Mouse (Mus musculus): ENCODE measurements around the gene Mlkl.
"Not testable (repeated sequence)": the region's sequence is repeated elsewhere in the genome, so short reads cannot be mapped to it uniquely, and the experiment has no call there.

The Mlkl gene

DNA sequence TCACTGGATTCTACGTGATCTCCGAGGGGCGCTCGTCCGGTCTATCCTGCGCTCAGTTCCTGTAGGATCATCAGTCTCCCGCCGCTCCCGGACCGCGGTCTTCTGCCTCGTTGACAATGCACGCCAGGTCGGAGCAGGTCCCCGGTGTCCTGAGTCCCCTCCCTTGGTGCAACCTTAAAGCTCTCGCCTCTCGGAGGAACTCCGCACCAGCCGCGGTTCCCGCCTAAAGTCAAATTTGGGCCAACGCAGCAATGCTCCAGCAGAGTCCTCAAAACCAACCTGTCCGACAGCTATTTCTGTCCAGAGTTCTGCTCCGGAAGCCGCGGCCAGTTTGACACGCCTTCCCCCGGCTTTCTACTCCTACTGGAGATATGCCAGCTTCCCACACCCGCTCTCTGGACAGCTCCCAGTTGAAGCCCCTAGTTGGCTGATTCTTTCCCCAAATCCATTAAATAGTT is at the start of gene Mlkl:
TSS of gene Mlkl (minus strand) at position 288 of the 458 bp plus-strand sequence.
- peak; percentile 62 for DNase-seq

DNA sequence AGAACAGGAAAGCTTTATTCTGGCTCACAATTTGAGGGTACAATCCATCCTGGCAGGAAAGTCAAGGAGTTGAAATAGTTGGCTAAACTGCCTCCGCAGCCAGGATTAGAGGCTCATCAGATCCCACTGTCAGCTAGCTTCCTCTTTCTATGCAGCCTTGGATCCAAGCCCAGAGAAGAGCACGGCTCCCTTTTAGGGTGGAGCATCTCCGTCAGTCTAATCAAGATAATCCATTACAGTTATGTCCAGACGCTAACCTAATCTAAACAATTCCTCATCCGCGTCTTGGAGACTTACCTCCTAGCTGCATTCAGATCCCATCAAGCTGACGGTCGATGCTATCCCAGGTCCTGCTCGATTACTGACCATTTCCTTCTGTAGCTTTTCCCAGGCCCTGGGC is 47.9 kb upstream of the Mlkl start:
- no peak for DNase-seq

DNA sequence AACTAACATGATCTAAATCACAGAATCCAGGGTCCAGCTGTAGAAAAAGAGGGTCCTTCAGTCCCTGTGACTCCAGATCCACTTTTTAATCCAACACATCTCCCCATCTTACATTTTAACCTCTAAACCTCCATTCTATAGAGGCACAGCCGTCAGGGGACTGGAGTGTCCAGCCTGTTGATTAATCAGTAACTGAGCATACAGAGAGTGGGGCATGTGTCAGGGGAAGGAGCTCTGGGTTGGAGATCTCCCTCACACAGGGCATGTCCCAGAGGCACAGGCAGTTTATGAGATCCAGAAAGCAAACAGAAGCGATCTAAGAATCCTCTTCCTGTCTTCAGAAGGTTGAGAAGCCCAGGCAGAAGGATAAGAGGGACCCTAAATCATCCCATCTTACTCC is 46.7 kb upstream of the Mlkl start:
- no peak for DNase-seq

DNA sequence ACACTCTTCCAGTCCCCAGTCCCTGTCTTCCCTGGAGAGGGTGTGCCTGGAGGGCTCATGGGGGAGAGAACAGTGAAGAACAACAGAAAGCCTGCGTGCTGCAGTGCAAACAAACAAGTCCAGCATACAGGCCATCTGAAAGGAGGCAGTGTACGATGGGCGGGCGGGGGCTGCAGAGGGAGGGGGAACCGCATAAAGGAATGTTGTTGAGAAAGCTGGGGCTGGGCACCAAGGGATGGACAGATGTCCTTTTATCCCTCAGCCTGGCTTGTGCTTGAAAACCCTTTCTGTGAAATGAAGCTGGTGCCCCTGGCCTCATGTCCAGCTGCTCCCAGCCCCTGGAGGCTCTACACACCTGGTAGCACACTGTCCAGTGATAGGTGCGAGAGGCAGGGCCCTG is 37.2 kb upstream of the Mlkl start:
- DNase-seq = no peak

DNA sequence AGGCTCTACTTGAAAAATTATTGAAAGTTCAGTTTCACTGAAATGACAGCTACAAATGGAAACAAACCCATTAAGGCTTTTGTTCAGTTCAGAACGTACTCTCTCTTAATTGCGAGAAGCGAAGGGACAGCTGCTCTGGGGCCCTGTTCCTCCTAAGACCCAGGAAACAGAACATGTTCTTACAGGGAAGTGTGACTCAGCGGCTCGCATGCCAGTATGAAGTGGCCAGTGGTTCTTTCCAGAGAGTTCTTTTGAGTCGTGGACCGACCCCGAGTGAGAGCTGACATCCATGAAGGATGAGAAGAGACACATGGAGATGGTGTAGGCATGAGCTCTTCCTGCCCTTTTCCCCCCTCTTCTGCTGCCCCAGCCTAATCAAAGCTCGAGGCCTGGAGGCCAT is 31.7 kb upstream of the Mlkl start:
- no peak for DNase-seq

DNA sequence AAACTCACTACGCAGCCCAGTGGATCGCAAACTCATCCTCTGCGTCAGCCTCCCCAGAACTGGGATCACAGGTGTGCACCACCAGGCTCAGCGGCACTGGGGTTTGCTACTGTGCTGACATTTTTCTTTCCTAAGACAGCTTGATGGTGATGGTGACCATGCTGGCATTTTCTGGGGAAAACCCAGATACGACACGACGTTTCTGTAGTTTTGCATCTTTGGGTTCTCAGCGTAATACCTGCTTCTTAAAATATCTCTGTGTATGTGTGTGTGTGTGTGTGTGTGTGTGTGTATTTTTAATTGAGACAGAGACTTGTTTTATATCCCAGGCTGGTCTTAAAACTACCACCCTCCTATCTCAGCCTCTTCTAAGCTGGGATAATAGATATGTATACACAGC is 29.4 kb upstream of the Mlkl start:
- no peak for DNase-seq

DNA sequence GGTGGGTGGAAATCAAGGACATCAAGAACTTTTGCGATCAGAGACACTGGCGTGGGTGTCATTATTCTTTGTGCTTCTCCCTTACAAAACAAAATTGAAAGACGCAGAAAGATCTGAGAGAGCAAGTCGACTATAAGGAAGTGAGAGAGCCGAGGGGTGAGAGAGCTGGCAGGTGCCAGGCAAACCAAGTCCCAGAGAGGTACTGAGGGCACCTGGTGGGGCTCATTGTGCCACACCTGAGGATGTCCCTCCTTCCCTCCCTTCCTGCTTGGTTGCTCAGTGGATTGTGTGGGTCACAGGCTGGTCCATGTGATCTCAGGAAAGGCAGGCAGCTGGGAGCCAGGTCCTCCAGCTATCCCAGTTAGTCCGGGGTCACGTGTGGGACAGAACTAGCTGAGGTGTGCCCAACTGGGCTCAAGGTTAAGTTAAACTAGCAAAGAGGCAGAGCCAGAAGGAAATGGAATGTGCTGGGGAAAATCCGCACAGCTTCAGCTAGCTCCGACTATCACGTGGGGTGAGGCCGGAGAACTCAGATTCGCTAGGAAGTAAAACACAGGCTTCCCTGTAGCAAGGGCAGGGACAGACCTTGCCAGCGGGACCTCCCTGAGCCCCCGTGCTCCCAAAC is 28.7 kb upstream of the Mlkl start:
- peak; percentile 93 for DNase-seq

DNA sequence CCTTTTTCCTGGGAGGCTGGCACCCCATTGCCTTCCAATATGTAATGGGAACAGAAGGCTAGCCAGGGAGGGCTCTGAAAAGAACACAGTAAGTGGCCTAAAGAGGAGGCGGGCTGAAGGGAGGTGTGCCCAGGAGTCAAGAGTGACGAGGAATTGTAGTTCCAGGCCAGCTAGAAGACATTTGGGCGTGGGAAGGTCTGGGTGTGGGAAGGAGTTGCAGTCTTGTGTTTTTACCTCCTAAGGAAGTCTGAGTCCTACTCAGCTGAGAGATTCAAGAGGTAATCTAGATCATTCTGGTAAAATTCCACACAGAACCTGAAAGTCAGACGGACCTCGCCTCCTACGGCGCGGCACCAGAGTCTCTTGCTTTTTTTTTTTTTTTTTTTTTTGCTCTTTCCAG is 25.5 kb upstream of the Mlkl start:
- DNase-seq = no peak

DNA sequence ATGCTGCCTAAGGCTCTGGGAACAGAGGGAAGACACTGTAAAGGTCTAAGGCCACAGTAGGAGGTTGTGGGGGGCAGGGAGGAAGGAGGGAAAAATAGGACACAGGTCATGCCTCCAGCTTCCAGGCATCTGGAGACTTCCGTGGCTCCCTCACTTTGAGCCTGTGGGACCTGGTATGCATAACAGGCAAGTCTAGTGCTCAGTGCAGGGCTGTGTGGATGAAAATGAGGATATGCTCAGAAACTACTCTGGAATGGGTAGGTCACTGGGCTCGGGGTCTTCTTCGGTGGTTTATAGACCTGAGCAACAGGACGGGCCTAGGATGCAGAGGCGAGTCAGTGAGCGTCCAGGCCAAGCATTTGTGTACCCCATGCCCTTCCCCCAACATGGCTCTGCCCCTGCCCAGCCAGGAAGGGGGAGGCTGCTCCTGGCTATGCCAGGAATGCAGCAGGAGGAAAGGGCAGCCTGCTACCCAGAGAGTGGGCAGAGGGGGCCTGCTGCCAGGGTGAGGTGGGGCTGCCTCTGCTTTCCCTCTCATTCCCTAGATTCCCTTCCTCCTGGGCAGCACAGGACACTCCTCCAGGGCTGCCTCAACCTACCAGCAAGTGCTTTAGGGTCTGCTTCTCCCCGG is 22.7 kb upstream of the Mlkl start:
- DNase-seq = peak; percentile 38

DNA sequence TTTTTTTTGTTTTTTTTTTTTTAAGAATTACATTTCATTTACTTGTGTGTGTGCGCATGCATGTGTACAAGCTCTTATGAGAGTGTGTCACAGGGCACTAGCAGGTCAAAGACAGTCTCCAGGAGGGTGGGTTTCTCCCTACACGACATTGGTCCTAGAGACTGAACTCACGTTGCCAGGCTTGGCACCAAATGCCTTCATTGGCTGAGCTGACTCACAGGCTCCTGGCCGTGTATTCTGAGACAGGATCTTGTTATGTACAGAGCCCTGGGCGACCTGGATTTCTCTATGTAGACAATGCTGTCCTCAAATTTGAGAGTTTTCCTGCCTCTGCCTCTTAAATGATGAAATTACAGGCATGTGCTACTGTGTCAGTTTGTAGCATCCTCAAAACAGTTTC is 22.0 kb upstream of the Mlkl start:
- DNase-seq = no peak

DNA sequence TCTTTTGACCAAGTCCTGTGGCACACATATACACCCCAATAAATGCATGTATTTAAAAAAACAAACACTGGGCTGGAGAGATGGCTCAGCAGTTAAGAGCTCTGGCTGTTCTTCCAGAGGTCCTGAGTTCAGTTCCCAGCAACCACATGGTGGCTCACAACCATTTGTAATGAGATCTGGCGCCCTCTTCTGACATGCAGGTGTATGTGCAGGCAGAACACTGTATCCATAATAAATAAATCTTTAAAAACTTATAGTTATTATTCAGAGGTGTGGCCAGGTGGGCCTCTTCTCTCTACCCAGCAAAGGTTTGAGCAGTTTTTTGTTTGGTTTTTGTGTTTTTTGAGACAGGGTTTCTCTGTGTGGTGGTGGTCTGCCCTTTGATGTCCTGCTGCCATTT is 20.9 kb upstream of the Mlkl start:
- no peak for DNase-seq

DNA sequence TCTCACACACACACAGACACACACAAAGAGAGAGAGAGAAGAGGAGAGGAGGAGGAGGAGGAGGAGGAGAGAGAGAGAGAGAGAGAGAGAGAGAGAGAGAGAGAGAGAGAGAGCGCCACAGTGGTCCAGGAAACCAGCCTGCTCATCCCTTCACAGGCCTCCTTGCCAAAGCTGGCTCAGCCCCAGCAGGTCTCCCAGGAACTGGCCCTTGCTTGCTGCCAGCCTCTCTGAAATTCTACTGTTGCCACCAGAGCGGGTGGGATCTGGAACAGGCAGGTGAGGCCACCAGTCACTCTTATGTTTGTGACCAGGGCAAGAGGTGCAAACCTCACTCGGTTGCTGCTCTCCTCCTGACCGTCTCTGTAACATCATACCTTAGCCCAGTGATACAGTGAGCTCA is 19.5 kb upstream of the Mlkl start:
- no peak for DNase-seq

DNA sequence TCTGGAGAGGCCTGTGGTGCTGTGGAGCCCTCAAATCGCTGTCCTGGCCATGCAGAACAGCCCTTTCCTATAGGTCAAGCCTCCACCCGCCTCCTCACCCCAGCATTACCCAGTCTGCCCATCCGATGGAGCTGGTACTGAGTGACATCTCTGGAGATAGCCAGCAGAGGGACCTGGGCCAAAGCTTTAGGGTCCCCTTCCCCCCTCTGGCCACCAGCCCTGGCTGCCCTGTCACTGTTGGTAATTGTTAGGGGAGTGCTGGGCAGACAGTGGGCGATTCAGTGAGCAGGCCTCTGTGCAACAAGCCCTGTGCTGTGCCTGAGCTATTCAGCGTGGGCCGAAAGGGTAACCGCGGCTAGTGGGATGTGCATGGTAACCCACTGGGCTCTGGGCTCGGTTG is 15.5 kb upstream of the Mlkl start:
- DNase-seq = no peak

DNA sequence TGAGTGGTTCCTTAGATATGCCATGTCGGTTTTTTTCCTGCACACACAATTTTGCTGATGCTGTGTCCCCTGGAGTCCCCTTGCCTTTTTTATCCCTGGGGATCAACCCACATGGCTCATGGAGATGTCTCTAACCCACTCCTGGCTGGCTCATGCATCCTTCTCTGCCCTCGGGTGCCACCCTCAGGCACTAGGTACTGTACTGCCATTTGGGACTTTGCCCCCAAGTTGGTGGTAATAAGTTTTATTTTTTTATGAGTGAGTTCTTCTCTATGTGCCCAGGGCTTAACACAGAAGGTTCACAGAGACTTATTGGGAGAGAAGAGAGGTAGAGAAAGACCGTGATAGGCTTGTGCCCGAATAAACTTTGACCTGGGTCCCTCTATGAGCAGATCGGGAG is 14.3 kb upstream of the Mlkl start:
- DNase-seq = no peak

DNA sequence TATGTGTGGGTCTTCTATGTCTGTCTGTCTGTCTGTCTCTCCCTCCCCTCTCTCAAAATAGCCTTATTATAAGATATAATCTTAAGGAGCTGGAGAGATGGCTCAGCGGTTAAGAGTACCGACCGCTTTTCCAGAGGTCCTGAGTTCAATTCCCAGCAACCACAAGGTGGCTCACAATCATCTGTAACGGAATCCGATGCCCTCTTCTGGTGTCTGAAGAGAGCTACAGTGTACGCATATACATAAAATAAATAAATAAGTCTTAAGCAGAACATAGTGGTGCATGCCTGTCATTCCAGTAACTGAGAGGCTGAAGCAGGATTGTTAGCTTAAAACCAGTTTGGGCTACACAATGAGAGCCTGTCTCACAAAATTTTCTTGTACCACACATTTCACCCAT is 12.6 kb upstream of the Mlkl start:
- no peak for DNase-seq

DNA sequence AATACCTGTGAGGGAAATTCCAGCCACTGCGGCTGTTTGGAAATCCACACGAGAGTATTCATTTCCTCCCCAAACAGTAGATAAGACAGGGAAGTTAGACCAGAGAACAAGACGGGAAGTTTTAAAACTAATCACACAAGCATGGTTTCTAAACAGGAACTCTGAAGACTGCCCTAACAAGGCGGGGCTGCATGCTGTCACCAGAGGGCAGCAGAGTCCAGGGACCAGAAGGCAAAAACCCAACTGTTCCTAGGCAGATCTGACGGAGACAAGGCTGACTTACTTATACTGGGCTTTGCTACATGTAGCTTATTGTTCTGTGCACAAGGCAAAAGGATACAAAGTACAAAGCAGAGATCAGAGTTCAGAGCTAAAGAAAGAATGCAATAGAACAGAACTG is 5.2 kb upstream of the Mlkl start:
- peak; percentile 88 for DNase-seq

DNA sequence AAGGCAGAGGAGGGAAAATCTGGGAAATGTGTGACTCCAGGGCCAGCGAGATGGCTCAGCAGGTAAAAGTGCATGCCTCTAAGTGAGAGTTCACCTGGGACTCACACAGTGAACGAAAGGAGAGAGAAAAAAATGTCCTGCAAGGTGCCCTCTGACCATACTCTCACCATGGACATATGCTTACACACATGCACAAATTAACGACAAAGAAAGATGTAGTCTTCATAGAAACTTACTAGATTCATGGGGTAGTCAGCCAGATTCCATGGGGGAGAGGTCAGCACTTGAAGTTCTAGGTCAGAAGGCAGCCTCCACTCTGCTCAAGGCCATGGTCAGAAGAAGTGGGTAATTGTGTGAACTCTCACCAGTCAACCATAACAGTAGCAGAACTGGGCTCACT is 2.2 kb upstream of the Mlkl start:
- DNase-seq = no peak

DNA sequence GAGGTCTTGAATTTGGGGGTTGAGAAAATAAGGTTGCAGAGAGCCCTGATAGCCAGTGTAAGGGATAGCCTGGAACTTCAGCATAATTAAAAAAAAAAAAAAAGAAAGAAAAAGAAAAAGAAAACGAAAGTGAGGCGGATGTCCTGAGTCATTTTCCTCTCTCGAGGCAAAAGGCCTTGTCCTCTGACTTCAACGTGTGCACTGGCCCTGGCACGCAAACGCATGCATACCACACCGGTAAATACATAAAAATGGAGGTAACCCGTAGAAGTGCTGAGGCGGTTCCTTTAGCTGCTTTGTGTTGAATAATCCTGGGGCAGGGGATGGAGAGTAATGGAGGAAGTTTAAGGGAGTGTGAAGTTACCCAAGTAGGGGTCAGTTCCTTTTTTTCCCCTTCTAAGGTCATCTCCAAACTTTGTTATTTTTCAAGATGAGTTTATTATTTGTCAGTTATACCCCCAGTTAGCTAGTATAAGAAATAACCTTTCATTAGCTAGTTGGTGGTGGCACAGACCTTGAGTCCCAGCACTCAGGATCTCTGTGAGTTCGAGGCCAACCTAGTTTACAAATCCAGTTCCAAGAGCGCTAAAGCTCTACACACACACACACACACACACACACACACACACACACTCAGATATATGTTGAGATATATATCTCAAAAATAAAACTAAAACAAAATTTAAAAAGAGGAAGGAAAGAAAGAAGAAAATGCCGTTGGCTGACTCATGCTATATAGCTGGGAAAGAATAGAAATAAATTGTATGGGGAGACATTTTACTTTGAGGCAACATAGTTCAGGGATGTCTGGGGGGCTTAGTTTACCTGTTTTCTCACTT is 612 bp upstream of the Mlkl start:
- no peak for DNase-seq

DNA sequence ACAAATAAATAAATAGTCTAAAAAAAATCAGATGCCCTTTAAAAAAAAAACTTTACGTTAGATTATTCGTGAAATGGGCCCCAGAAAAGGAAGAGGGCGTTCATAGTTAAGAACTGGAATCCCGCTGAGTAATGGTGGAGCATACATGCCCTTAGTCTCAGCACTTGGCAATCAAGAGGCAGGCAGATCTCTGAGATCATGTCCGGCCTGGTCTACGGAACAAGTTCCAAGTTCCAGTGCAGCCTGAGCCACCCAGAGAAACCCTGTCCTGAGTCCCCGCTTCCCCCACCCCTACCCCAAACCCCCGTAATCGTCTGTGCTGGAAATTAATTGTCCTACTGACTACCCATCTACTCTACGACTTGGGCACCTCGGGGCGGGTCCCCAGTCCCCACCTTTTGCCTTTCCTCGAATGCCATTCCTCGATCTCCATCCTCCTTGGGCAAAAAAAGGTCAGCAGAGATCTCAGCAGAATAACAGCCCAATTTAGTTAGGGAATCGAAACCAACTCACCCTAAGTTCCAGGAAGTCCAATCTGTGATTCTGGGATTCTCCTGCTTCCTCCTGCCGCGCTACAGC is 577 bp downstream of the Mlkl start:
- DNase-seq = peak; percentile 22

DNA sequence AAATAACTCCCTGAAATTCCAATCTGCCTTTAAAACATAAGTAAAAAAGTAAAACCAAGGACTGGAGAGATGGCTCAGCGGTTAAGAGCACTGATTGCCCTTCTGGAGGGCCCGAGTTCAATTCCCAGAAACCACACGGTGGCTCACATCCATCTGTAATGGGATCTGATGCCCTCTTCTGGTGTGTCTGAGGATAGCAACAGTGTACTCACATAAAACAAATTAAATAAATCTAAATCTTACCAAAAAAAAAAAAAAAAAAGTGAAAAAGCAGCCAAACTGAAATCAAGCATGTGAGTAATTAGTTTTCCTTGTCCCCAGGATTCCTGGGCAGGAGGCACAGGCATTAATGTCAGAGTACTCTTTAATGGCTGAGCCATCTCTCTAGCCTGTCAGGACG is 1.3 kb downstream of the Mlkl start:
- no peak for DNase-seq

DNA sequence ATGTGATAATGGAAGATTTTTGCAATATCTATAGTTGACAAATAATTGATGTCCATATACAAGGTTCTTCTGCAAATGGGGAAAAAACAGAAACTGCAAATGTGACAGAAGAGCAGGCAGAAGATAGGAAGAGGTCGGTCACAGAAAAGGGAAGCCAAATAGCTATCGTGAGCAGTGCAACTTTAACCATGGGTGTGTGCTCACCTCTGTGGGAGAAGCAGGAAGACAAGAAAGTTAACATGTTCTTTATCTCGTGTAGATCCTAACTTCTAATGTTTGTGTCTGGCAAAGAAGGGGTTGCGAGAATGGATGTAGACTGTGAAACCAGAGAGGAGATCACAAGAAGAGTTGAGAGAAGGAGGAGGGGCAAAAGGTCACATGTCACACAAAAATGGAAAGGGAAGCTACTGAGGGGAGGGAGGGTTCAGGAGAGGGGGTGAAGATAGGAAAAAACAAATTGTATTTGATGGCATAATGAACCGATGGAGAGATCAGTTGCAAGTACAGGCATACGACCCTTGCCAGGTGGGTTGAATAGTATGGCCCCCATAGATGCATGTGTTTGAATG is 12.7 kb downstream of the Mlkl start:
- no peak for DNase-seq

DNA sequence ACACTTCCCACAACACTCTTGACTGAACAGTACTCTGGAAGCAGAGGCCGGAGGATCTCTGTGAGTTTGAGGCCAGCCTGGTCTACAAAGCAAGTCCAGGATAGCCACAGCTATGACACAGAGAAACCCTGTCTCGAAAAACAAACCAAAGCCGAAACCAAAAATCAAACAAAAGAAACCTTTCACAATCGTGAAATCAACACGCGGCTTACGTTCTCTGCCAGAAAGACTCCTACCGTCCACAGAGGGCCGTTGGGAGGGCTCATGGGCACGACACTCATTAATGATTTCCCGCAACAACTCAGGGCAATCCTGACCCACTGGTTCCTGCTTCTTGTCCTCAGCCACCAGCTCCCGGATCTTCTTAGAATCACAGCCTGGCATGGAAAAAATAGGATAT is 23.2 kb downstream of the Mlkl start:
- no peak for DNase-seq

DNA sequence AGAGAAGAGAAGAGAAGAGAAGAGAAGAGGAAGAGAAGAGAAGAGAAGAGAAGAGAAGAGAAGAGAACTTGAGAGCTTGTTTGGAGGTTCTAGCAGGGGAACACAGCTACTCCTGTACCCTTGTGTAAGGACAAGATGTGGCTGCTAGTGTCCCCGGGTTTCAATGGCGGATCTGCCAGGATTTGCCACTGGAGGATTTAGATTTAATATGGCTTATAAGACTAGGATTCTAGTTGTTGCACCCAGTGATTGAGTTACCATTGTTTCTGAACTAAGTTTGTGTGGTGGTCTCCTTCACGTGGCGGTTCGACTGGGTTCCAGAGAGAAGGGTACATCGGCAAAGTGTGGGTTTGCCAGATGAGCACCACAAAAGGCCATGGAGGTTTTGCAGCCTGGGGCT is 24.0 kb downstream of the Mlkl start:
- DNase-seq = not testable (repeated sequence)

DNA sequence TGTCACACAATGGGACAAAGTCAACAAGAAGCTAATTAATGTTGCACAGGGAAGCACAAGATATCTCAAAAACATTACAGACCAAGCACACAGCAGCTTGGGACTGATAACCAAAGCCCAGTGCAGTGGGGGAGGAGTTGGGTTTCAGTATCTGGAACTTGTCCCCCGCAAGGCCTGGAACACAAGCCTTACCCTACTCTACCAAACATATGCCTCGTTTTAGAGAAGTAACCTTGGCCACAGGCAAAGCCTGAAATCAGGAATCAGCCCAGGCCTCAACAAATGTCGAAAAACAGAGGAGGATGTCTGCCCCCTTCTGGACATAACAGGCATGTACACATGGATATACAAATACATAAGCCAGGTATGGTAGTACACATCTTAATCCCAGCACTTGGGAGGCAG is 25.2 kb downstream of the Mlkl start:
- no peak for DNase-seq

All from kidney, adult 9 months (tissue).